Mouse (Mus musculus) embryonic facial prominence, embryonic 15.5 days (tissue): ENCODE data around the gene Iqschfp. TPM values are rescaled to one million over a fixed set of nuclear protein-coding genes. Genes with fewer than 3 reads are reported as not detected.

Experiments used
- ATAC-seq: fragments of 200-750 bp; cut with Nextera tagmentation; 2 replicates; pipeline ENCODE4 v1.8.0; 2017; ENCODE audit warnings: low read depth, moderate TSS enrichment; ENCODE audit not compliant: insufficient number of reproducible peaks, low FRiP score, low TSS enrichment
- H3K27ac ChIP-seq: fragments of 300-500 bp; sonication (generic); replicated peaks from 2 replicates; pipeline ENCODE4 v1.5.1; 2015; ENCODE audit warnings: mild to moderate bottlenecking, inconsistent platforms
- H3K27me3 ChIP-seq: fragments of 300-500 bp; sonication (generic); 2 replicates; pipeline ENCODE4 v1.6.1; 2015; ENCODE audit warnings: inconsistent platforms
- H3K36me3 ChIP-seq: fragments of 300-500 bp; sonication (generic); 2 replicates; pipeline ENCODE4 v1.6.1; 2015; ENCODE audit warnings: mild to moderate bottlenecking, inconsistent platforms
- H3K4me1 ChIP-seq: fragments of 300-500 bp; sonication (generic); 2 replicates; pipeline ENCODE4 v1.6.1; 2015; ENCODE audit warnings: inconsistent platforms
- H3K4me2 ChIP-seq: fragments of 300-500 bp; sonication (generic); replicated peaks from 2 replicates; pipeline ENCODE4 v1.6.1; 2015; ENCODE audit warnings: mild to moderate bottlenecking, inconsistent platforms
- H3K4me3 ChIP-seq: fragments of 300-500 bp; sonication (generic); replicated peaks from 2 replicates; pipeline ENCODE4 v1.5.1; 2015; ENCODE audit warnings: mild to moderate bottlenecking, inconsistent platforms
- H3K9ac ChIP-seq: fragments of 300-500 bp; sonication (generic); 2 replicates; pipeline ENCODE4 v1.6.1; 2015; ENCODE audit warnings: inconsistent platforms
- H3K9me3 ChIP-seq: fragments of 300-500 bp; sonication (generic); replicated peaks from 2 replicates; pipeline ENCODE4 v1.6.1; 2016; ENCODE audit warnings: inconsistent platforms
- WGBS: fragments of 180-500 bp; shearing (Covaris S2); methylation state at CpG from one replicate; pipeline ENCODE4 v1.1.7; 2015; 5-methylcytosine and 5-hydroxymethylcytosine counted together
- polyA plus RNA-seq: library from polyadenylated mRNA; unstranded; fragments of >200 nt; fragmentation: Nextera tagmentation; extraction: Ambion mirVana; gene quantifications from 2 replicates; pipeline ENCODE4 v1.2.1, GENCODE M21; 2015

Iqschfp gene
- polyA plus RNA-seq, 1 experiment from 2014 or later: 0.08 TPM

GRCm38 (mm10) chr3:68403783-68404217 is 511.8 kb downstream of the Iqschfp start:
- H3K4me3 ChIP-seq: no peak overlapping the region
- ATAC-seq: no peak

GRCm38 (mm10) chr3:68405724-68406123 is 513.7 kb downstream of the Iqschfp start:
- H3K4me1 ChIP-seq: peaks cover 5% of the 10 kb centered on the region
- H3K4me3 ChIP-seq: no peak overlapping the region
- H3K9ac ChIP-seq: no peak overlapping the region
- no peaks in the 10 kb centered on the region for H3K36me3 ChIP-seq
- no peak overlapping the region for H3K27ac ChIP-seq
- H3K4me2 ChIP-seq: no peak overlapping the region
- ATAC-seq: no peak
- WGBS: 65% methylated on average over 5 of the region's 5 CpGs
- H3K27me3 ChIP-seq: no peaks in the 10 kb centered on the region
- H3K9me3 ChIP-seq: no peaks in the 10 kb centered on the region

More at GRCm38 (mm10) chr3:68403783-68404217, 511.8 kb downstream of the Iqschfp start:
- Histone ChIP-seq H3K4me2 (no peak overlapping the region), H3K9ac (no peak overlapping the region), H3K36me3 (no peaks in the 10 kb centered on the region), H3K27ac (no peak overlapping the region), H3K4me1 (peaks cover 5% of the 10 kb centered on the region), H3K9me3 (no peaks in the 10 kb centered on the region), H3K27me3 (no peaks in the 10 kb centered on the region)
- 75% methylated on average over 2 of the region's 2 CpGs for WGBS

GRCm38 (mm10) chr3:68412262-68412661 is 520.2 kb downstream of the Iqschfp start:
- no peaks in the 10 kb centered on the region for H3K36me3 ChIP-seq
- no peak overlapping the region for H3K4me3 ChIP-seq
- no peaks in the 10 kb centered on the region for H3K27me3 ChIP-seq
- no peak overlapping the region for H3K9ac ChIP-seq
- H3K27ac ChIP-seq: no peak overlapping the region
- H3K4me2 ChIP-seq: no peak overlapping the region
- ATAC-seq: no peak
- 68% methylated on average over 3 of the region's 3 CpGs for WGBS
- no peaks in the 10 kb centered on the region for H3K9me3 ChIP-seq
- H3K4me1 ChIP-seq: peaks cover 5% of the 10 kb centered on the region

- Histone ChIP-seq H3K4me3 (no peak overlapping the region), H3K9ac (no peak overlapping the region), H3K4me1 (no peaks in the 10 kb centered on the region), H3K36me3 (no peaks in the 10 kb centered on the region), H3K27ac (no peak overlapping the region), H3K4me2 (no peak overlapping the region), H3K9me3 (no peaks in the 10 kb centered on the region), H3K27me3 (no peaks in the 10 kb centered on the region)
- ATAC-seq: no peak
- WGBS: 92% methylated on average over 4 of the region's 4 CpGs
Observed at GRCm38 (mm10) chr3:68419792-68420191, 527.8 kb downstream of the Iqschfp start.

GRCm38 (mm10) chr3:68420927-68421326 is 528.9 kb downstream of the Iqschfp start:
- no peak for ATAC-seq
- no peak overlapping the region for H3K9ac ChIP-seq
- H3K27me3 ChIP-seq: no peaks in the 10 kb centered on the region
- no peak overlapping the region for H3K27ac ChIP-seq
- H3K9me3 ChIP-seq: no peaks in the 10 kb centered on the region
- no peaks in the 10 kb centered on the region for H3K4me1 ChIP-seq
- no peak overlapping the region for H3K4me2 ChIP-seq
- no peaks in the 10 kb centered on the region for H3K36me3 ChIP-seq
- no peak overlapping the region for H3K4me3 ChIP-seq
- 52% methylated on average over 2 of the region's 2 CpGs for WGBS

GRCm38 (mm10) chr3:68421849-68422248 is 529.8 kb downstream of the Iqschfp start:
- no peaks in the 10 kb centered on the region for H3K9me3 ChIP-seq
- H3K27ac ChIP-seq: no peak overlapping the region
- no peaks in the 10 kb centered on the region for H3K36me3 ChIP-seq
- WGBS: 76% methylated on average over 2 of the region's 2 CpGs
- H3K27me3 ChIP-seq: no peaks in the 10 kb centered on the region
- H3K4me1 ChIP-seq: no peaks in the 10 kb centered on the region
- no peak overlapping the region for H3K4me2 ChIP-seq
- no peak overlapping the region for H3K9ac ChIP-seq
- ATAC-seq: no peak
- no peak overlapping the region for H3K4me3 ChIP-seq

- Histone ChIP-seq H3K27ac (no peak overlapping the region), H3K27me3 (no peaks in the 10 kb centered on the region), H3K4me2 (no peak overlapping the region), H3K4me3 (no peak overlapping the region), H3K36me3 (no peaks in the 10 kb centered on the region), H3K9ac (no peak overlapping the region), H3K9me3 (no peaks in the 10 kb centered on the region), H3K4me1 (no peaks in the 10 kb centered on the region)
- 89% methylated on average over 5 of the region's 5 CpGs for WGBS
- no peak for ATAC-seq
Observed at GRCm38 (mm10) chr3:68428081-68428480, 536.0 kb downstream of the Iqschfp start.

GRCm38 (mm10) chr3:68434435-68434834 is 542.4 kb downstream of the Iqschfp start:
- H3K4me2 ChIP-seq: no peak overlapping the region
- H3K9ac ChIP-seq: no peak overlapping the region
- no peaks in the 10 kb centered on the region for H3K9me3 ChIP-seq
- no peak overlapping the region for H3K27ac ChIP-seq
- no peaks in the 10 kb centered on the region for H3K27me3 ChIP-seq
- no peak overlapping the region for H3K4me3 ChIP-seq
- no peak for ATAC-seq
- H3K4me1 ChIP-seq: no peaks in the 10 kb centered on the region
- H3K36me3 ChIP-seq: no peaks in the 10 kb centered on the region
- WGBS: 49% methylated on average over 7 of the region's 7 CpGs

- H3K4me3 ChIP-seq: no peak overlapping the region
- H3K9me3 ChIP-seq: no peaks in the 10 kb centered on the region
- 75% methylated on average over 2 of the region's 2 CpGs for WGBS
- H3K27ac ChIP-seq: no peak overlapping the region
- no peak overlapping the region for H3K9ac ChIP-seq
- no peaks in the 10 kb centered on the region for H3K36me3 ChIP-seq
- H3K4me2 ChIP-seq: no peak overlapping the region
- no peaks in the 10 kb centered on the region for H3K27me3 ChIP-seq
- H3K4me1 ChIP-seq: no peaks in the 10 kb centered on the region
- no peak for ATAC-seq
Observed at GRCm38 (mm10) chr3:68434897-68435296, 542.9 kb downstream of the Iqschfp start.

- H3K27me3 ChIP-seq: no peaks in the 10 kb centered on the region
- H3K9me3 ChIP-seq: no peaks in the 10 kb centered on the region
- H3K4me2 ChIP-seq: no peak overlapping the region
- WGBS: 75% methylated on average over 2 of the region's 2 CpGs
- ATAC-seq: no peak
- H3K4me1 ChIP-seq: no peaks in the 10 kb centered on the region
- no peak overlapping the region for H3K27ac ChIP-seq
- no peaks in the 10 kb centered on the region for H3K36me3 ChIP-seq
- no peak overlapping the region for H3K4me3 ChIP-seq
- no peak overlapping the region for H3K9ac ChIP-seq
Observed at GRCm38 (mm10) chr3:68448480-68448879, 556.4 kb downstream of the Iqschfp start.

GRCm38 (mm10) chr3:68451634-68452033 is 559.6 kb downstream of the Iqschfp start:
- H3K9ac ChIP-seq: no peak overlapping the region
- 100% methylated on average over 1 of the region's 1 CpGs for WGBS
- H3K27ac ChIP-seq: no peak overlapping the region
- no peaks in the 10 kb centered on the region for H3K9me3 ChIP-seq
- no peak for ATAC-seq
- no peaks in the 10 kb centered on the region for H3K4me1 ChIP-seq
- no peak overlapping the region for H3K4me3 ChIP-seq
- H3K4me2 ChIP-seq: no peak overlapping the region
- H3K27me3 ChIP-seq: no peaks in the 10 kb centered on the region
- no peaks in the 10 kb centered on the region for H3K36me3 ChIP-seq

- Histone ChIP-seq H3K27me3 (no peaks in the 10 kb centered on the region), H3K4me3 (no peak overlapping the region), H3K27ac (no peak overlapping the region), H3K36me3 (no peaks in the 10 kb centered on the region), H3K9me3 (no peaks in the 10 kb centered on the region), H3K4me1 (no peaks in the 10 kb centered on the region), H3K4me2 (no peak overlapping the region), H3K9ac (no peak overlapping the region)
- 0 out of 2 replicates have a peak, but pooled peaks have one; percentile 24 for ATAC-seq
- WGBS: 5% methylated on average over 5 of the region's 5 CpGs
Observed at GRCm38 (mm10) chr3:68453266-68453665, 561.2 kb downstream of the Iqschfp start.
